Mouse (Mus musculus): ENCODE results near the gene Recql5. TPM values are rescaled to one million over a fixed set of nuclear protein-coding genes. Genes with fewer than 3 reads are reported as not detected.
"Not testable (repeated sequence)": the region's sequence is repeated elsewhere in the genome, so short reads cannot be mapped to it uniquely, and the experiment has no call there.

The Recql5 gene
- polyA plus RNA-seq, 1 experiment from 2014 or later = 8.1 TPM

GRCm38 (mm10) chr11:115857936-115858335 lies 75.3 kb downstream of the Recql5 start:
- H3K27me3 ChIP-seq = peaks cover 71% of the 10 kb centered on the region
- H3K4me1 ChIP-seq (replicated peaks) = peaks cover 17% of the 10 kb centered on the region
- H3K4me2 ChIP-seq = no peak overlapping the region
- H3K9ac ChIP-seq = no peak overlapping the region
- H3K27ac ChIP-seq (replicated peaks) = no peak overlapping the region
- WGBS (ENCODE audit: insufficient replicate concordance) = 63% methylated on average over 13 of the region's 13 CpGs
- ATAC-seq (ENCODE audit: insufficient read depth) = no peak
- H3K4me3 ChIP-seq (replicated peaks) = no peak overlapping the region
- H3K36me3 ChIP-seq (replicated peaks) = 0 out of 2 replicates have a peak, but pooled peaks cover 27% of the 10 kb centered on the region
- H3K9me3 ChIP-seq (replicated peaks) = no peaks in the 10 kb centered on the region

- not testable (repeated sequence) for H3K4me2 ChIP-seq; H3K27ac ChIP-seq (replicated peaks); H3K9ac ChIP-seq; ATAC-seq (ENCODE audit: insufficient read depth); H3K9me3 ChIP-seq (replicated peaks); H3K4me3 ChIP-seq (replicated peaks)
- 78% methylated on average over 4 of the region's 4 CpGs for WGBS (ENCODE audit: insufficient replicate concordance)
- H3K36me3 ChIP-seq (replicated peaks) = peaks cover 31% of the 10 kb centered on the region; the same call in 1 of the 2 replicates
- H3K27me3 ChIP-seq = peaks cover 63% of the 10 kb centered on the region
- peaks cover 17% of the 10 kb centered on the region for H3K4me1 ChIP-seq (replicated peaks)
Observed at GRCm38 (mm10) chr11:115857146-115857545, 76.1 kb downstream of the Recql5 start.

GRCm38 (mm10) chr11:115854674-115855073 lies 78.6 kb downstream of the Recql5 start:
- WGBS (ENCODE audit: insufficient replicate concordance) = 83% methylated on average over 6 of the region's 6 CpGs
- ATAC-seq (ENCODE audit: insufficient read depth) = no peak
- peaks cover 56% of the 10 kb centered on the region for H3K36me3 ChIP-seq (replicated peaks)
- H3K9me3 ChIP-seq (replicated peaks) = no peaks in the 10 kb centered on the region
- H3K4me3 ChIP-seq (replicated peaks) = no peak overlapping the region
- peaks cover 39% of the 10 kb centered on the region for H3K27me3 ChIP-seq
- H3K4me2 ChIP-seq = no peak overlapping the region
- H3K27ac ChIP-seq (replicated peaks) = no peak overlapping the region
- no peak overlapping the region for H3K9ac ChIP-seq
- peaks cover 15% of the 10 kb centered on the region for H3K4me1 ChIP-seq (replicated peaks)

- Histone ChIP-seq H3K27ac (replicated peaks) (no peak overlapping the region), H3K9me3 (replicated peaks) (0 out of 2 replicates have a peak, but pooled peaks cover 2% of the 10 kb centered on the region), H3K9ac (no peak overlapping the region), H3K27me3 (no peaks in the 10 kb centered on the region), H3K4me3 (replicated peaks) (no peak overlapping the region), H3K36me3 (replicated peaks) (peaks cover 51% of the 10 kb centered on the region), H3K4me2 (no peak overlapping the region), H3K4me1 (replicated peaks) (peaks cover 38% of the 10 kb centered on the region)
- 87% methylated on average over 2 of the region's 2 CpGs for WGBS (ENCODE audit: insufficient replicate concordance)
- ATAC-seq (ENCODE audit: insufficient read depth) = no peak
Observed at GRCm38 (mm10) chr11:115845819-115846218, 87.5 kb downstream of the Recql5 start.

GRCm38 (mm10) chr11:115844240-115844639 lies 89.0 kb downstream of the Recql5 start:
- Histone ChIP-seq H3K9me3 (replicated peaks) (0 out of 2 replicates have a peak, but pooled peaks cover 2% of the 10 kb centered on the region), H3K27ac (replicated peaks) (no peak overlapping the region), H3K9ac (no peak overlapping the region), H3K4me1 (replicated peaks) (peaks cover 49% of the 10 kb centered on the region), H3K27me3 (no peaks in the 10 kb centered on the region), H3K4me3 (replicated peaks) (no peak overlapping the region), H3K4me2 (no peak overlapping the region), H3K36me3 (replicated peaks) (peaks cover 35% of the 10 kb centered on the region)
- ATAC-seq (ENCODE audit: insufficient read depth) = no peak
- 65% methylated on average over 8 of the region's 8 CpGs for WGBS (ENCODE audit: insufficient replicate concordance)

GRCm38 (mm10) chr11:115843891-115844239 lies 89.4 kb downstream of the Recql5 start:
- Histone ChIP-seq H3K36me3 (replicated peaks) (peaks cover 34% of the 10 kb centered on the region), H3K27me3 (no peaks in the 10 kb centered on the region), H3K4me2 (no peak overlapping the region), H3K4me3 (replicated peaks) (no peak overlapping the region), H3K9me3 (replicated peaks) (0 out of 2 replicates have a peak, but pooled peaks cover 2% of the 10 kb centered on the region), H3K27ac (replicated peaks) (no peak overlapping the region), H3K9ac (no peak overlapping the region), H3K4me1 (replicated peaks) (peaks cover 53% of the 10 kb centered on the region)
- ATAC-seq (ENCODE audit: insufficient read depth) = no peak
- WGBS (ENCODE audit: insufficient replicate concordance) = 86% methylated on average over 5 of the region's 5 CpGs

- H3K27ac ChIP-seq (replicated peaks) = 0 out of 2 replicates have a peak overlapping the region, but pooled peaks have one; percentile 11
- 78% methylated on average over 12 of the region's 14 CpGs for WGBS (ENCODE audit: insufficient replicate concordance)
- H3K9ac ChIP-seq = no peak overlapping the region
- no peaks in the 10 kb centered on the region for H3K27me3 ChIP-seq
- no peak for ATAC-seq (ENCODE audit: insufficient read depth)
- H3K36me3 ChIP-seq (replicated peaks) = peaks cover 34% of the 10 kb centered on the region
- peaks cover 58% of the 10 kb centered on the region for H3K4me1 ChIP-seq (replicated peaks)
- 0 out of 2 replicates have a peak, but pooled peaks cover 2% of the 10 kb centered on the region for H3K9me3 ChIP-seq (replicated peaks)
- H3K4me3 ChIP-seq (replicated peaks) = no peak overlapping the region
- no peak overlapping the region for H3K4me2 ChIP-seq
Observed at GRCm38 (mm10) chr11:115843141-115843890, 90.0 kb downstream of the Recql5 start.

Other genes starting within 250 kb of the Recql5 start
- 53.4 and 55.8 TPM in 2 replicates for gene Grb2, start 224.9 kb downstream of the Recql5 start, polyA plus RNA-seq (2015; fragmentation: Nextera tagmentation; extraction: Ambion mirVana)
- 9.9 and 10.1 TPM in 2 replicates for gene Tmem94, start 168.0 kb downstream of the Recql5 start, polyA plus RNA-seq (2015; fragmentation: Nextera tagmentation; extraction: Ambion mirVana)
- gene Caskin2, start 119.8 kb downstream of the Recql5 start, polyA plus RNA-seq (2015; fragmentation: Nextera tagmentation; extraction: Ambion mirVana) = 5.7 and 6.7 TPM in 2 replicates
- gene Tsen54, start 118.8 kb downstream of the Recql5 start, polyA plus RNA-seq (2015; fragmentation: Nextera tagmentation; extraction: Ambion mirVana) = 13.7 and 18.7 TPM in 2 replicates
- gene Llgl2, start 109.4 kb downstream of the Recql5 start, polyA plus RNA-seq (2015; fragmentation: Nextera tagmentation; extraction: Ambion mirVana) = 11.9 and 16.2 TPM in 2 replicates
- 0.45 and 0.46 TPM in 2 replicates for gene Myo15b, start 75.1 kb downstream of the Recql5 start, polyA plus RNA-seq (2015; fragmentation: Nextera tagmentation; extraction: Ambion mirVana)
- 37.8 and 40.0 TPM in 2 replicates for gene Smim5, start 33.5 kb downstream of the Recql5 start, polyA plus RNA-seq (2015; fragmentation: Nextera tagmentation; extraction: Ambion mirVana)
- gene Smim6, start 21.5 kb downstream of the Recql5 start, polyA plus RNA-seq (2015; fragmentation: Nextera tagmentation; extraction: Ambion mirVana) = 2.7 and 3.3 TPM in 2 replicates
- 13.0 and 15.0 TPM in 2 replicates for gene Sap30bp, start 195 bp downstream of the Recql5 start, polyA plus RNA-seq (2015; fragmentation: Nextera tagmentation; extraction: Ambion mirVana)
- 0.18 and 0.31 TPM in 2 replicates for gene Itgb4, start 41.2 kb upstream of the Recql5 start, polyA plus RNA-seq (2015; fragmentation: Nextera tagmentation; extraction: Ambion mirVana)
- 168 and 190 TPM in 2 replicates for gene Galk1, start 79.2 kb upstream of the Recql5 start, polyA plus RNA-seq (2015; fragmentation: Nextera tagmentation; extraction: Ambion mirVana)
- 540 and 595 TPM in 2 replicates for gene H3f3b, start 94.5 kb upstream of the Recql5 start, polyA plus RNA-seq (2015; fragmentation: Nextera tagmentation; extraction: Ambion mirVana)
- 10.1 and 11.6 TPM in 2 replicates for gene Unk, start 96.8 kb upstream of the Recql5 start, polyA plus RNA-seq (2015; fragmentation: Nextera tagmentation; extraction: Ambion mirVana)
- 21.4 and 23.3 TPM in 2 replicates for gene Unc13d, start 144.5 kb upstream of the Recql5 start, polyA plus RNA-seq (2015; fragmentation: Nextera tagmentation; extraction: Ambion mirVana)
- gene Wbp2, start 153.5 kb upstream of the Recql5 start, polyA plus RNA-seq (2015; fragmentation: Nextera tagmentation; extraction: Ambion mirVana) = 83.9 and 93.0 TPM in 2 replicates
- gene Trim47, start 193.7 kb upstream of the Recql5 start, polyA plus RNA-seq (2015; fragmentation: Nextera tagmentation; extraction: Ambion mirVana) = 5.4 and 7.6 TPM in 2 replicates
- gene Trim65, start 197.7 kb upstream of the Recql5 start, polyA plus RNA-seq (2015; fragmentation: Nextera tagmentation; extraction: Ambion mirVana) = 1.2 and 1.5 TPM in 2 replicates
- gene Mrpl38, start 205.4 kb upstream of the Recql5 start, polyA plus RNA-seq (2015; fragmentation: Nextera tagmentation; extraction: Ambion mirVana) = 48.8 and 51.1 TPM in 2 replicates
- gene Fbf1, start 234.7 kb upstream of the Recql5 start, polyA plus RNA-seq (2015; fragmentation: Nextera tagmentation; extraction: Ambion mirVana) = 6.1 and 7.5 TPM in 2 replicates

Measured in liver, embryonic 15.5 days (tissue).